Mouse (Mus musculus): ENCODE results near the gene Sergef.

GRCm38 (mm10) chr7:46566318-46567007 lies 73.1 kb downstream of the Sergef start:
- TF ChIP-seq EP300 (IDR thresholded peaks at IDR 0.05; ENCODE audit: insufficient read depth, low read depth, low read length): no peak
- no peak for TF ChIP-seq CTCF (IDR thresholded peaks at IDR 0.05)
- TF ChIP-seq POLR2A (IDR thresholded peaks at IDR 0.05; ENCODE audit: insufficient read depth, low read depth, low read length): no peak
